Mouse (Mus musculus) CD8-positive naive resting alpha-beta T cell, adult 2 months (primary cell): ENCODE measurements around the gene Cpa5.

Experiments
- DNase-seq, 2 experiments: peaks; one replicate each; pipeline ENCODE4 v3.0.0; 2022; ENCODE audit warnings: low read depth in 2 of 2, low spot score in 2 of 2

Gene Cpa5

DNA sequence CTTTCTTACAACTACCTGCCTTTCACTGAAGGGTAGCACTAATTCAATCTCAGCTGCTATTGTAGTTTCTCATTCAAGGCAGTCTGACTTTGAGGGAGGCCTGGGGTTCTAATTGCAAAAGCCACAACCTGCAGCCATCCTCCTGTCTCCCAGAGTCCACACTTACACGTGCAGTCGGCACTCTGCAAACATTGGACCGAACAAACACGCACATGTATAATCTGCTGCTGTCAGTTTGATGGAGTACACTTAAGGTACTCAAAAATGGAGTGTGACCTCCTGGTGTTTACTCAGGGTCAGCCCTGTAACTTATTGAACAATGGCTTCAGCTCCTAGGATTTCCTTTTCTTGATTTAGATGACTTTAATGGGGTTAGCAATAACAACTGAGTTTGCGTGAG lies 68.8 kb downstream of the Cpa5 start:
- no peak for DNase-seq

DNA sequence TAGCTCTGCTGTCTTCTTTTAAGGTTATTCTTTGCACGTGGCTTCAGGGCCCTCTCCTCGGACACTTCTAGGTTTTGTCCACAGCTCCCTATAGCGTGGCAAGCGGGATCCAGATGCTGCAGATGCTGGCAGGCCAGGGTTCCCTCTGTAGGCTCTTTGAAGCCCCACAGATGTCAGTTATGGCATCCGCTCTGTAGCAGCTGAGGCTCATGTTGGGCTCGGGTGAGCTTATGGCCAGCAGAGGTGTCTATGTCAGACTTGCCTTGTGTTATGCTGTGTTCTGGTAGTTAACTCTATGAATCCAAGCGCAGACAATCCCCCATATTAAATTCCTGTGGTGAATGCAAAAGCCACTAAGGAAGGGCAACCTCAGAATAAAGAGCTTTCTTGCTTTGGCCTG lies 69.6 kb downstream of the Cpa5 start:
- DNase-seq, result no peak
